Mouse (Mus musculus) macrophage (primary cell): ENCODE results near the gene Gstt4. TPM values are rescaled to one million over a fixed set of nuclear protein-coding genes. Genes with fewer than 3 reads are reported as not detected.
A peak's percentile ranks its signal among the peaks of the same experiment; 100 is the strongest.
"Not testable (repeated sequence)": the region's sequence is repeated elsewhere in the genome, so short reads cannot be mapped to it uniquely, and the experiment has no call there.

ENCODE experiments used
- H3K27ac ChIP-seq: fragments of 350-480 bp; formaldehyde crosslinking; 2 replicates; pipeline ENCODE4 v1.9.0; 2021
- H3K36me3 ChIP-seq: fragments of 350-480 bp; formaldehyde crosslinking; 2 replicates; pipeline ENCODE4 v1.9.0; 2021; ENCODE audit errors: inconsistent target
- H3K4me3 ChIP-seq: fragments of 350-480 bp; formaldehyde crosslinking; 2 replicates; pipeline ENCODE4 v1.9.0; 2021; ENCODE audit errors: inconsistent target
- H3K79me2 ChIP-seq: fragments of 350-480 bp; formaldehyde crosslinking; 2 replicates; pipeline ENCODE4 v1.9.0; 2021; ENCODE audit errors: inconsistent target
- WGBS: methylation state at CpG from one replicate; pipeline ENCODE4 v1.1.7; 2026; ENCODE audit warnings: inconsistent platforms; ENCODE audit not compliant: missing documents; 5-methylcytosine and 5-hydroxymethylcytosine counted together
- polyA plus RNA-seq: library from polyadenylated mRNA; stranded (reverse); fragments of 250-400 nt; gene quantifications from 3 replicates; pipeline ENCODE4 v1.2.4, GENCODE M21; 2018; ENCODE audit warnings: inconsistent platforms
- total RNA-seq, 78 experiments: library from RNA; depleted of rRNA; stranded (reverse); fragments of 250-400 nt; gene quantifications; 1 replicate in 9 of 78; 2 replicates in 24 of 78; 3 replicates in 43 of 78; 4 replicates in 2 of 78; pipeline ENCODE4 v1.2.4; 2018; ENCODE audit warnings: inconsistent platforms in 56 of 78

The Gstt4 gene
- total RNA-seq (2018; cell fraction: chromatin; rRNA removed), result 1 to 10 TPM in 3 of 26 experiments, not detected in 23; 1.1 to 2.5 (median 1.7) TPM
- total RNA-seq (2018; cell fraction: cytosol; rRNA removed), result 1 to 10 TPM in 6 of 26 experiments, under 1 TPM in 8, not detected in 12; 0.17 to 2.2 (median 0.84) TPM
- total RNA-seq (2018; cell fraction: nucleus; rRNA removed), result 1 to 10 TPM in 9 of 26 experiments, under 1 TPM in 4, not detected in 13; 0.60 to 3.2 (median 1.4) TPM
- not detected in 3 replicates for polyA plus RNA-seq

DNA sequence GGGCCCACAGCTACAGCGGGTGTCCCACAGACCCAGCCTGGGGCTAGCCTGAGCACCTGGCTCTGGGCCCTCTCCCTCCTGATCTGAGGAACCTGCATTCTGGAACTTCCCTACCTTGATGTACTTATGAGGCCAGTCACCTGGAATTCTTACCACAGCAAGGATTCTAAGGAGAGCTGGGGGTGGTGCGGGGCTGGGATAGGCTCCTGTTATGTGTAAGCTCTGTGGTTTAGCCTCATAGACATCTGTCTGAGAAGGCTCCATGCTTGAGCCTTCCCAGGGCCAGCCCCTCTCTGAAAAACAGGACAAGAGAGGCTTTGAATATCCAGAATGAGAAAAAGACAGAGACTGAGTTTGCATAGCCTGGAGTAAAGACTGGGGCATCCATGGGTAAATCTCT is at the start of gene Gstt4:
TSS of gene Gstt4 (minus strand) at position 101 of the 400 bp plus-strand sequence.
- H3K27ac ChIP-seq, result no peak within 1 kb of the TSS
- H3K4me3 ChIP-seq, result no peak within 1 kb of the TSS
- no peaks in the 10 kb centered on the region for H3K36me3 ChIP-seq
- 87% methylated on average over 2 of the region's 2 CpGs for WGBS
- H3K79me2 ChIP-seq, result no peaks in the 10 kb centered on the region

DNA sequence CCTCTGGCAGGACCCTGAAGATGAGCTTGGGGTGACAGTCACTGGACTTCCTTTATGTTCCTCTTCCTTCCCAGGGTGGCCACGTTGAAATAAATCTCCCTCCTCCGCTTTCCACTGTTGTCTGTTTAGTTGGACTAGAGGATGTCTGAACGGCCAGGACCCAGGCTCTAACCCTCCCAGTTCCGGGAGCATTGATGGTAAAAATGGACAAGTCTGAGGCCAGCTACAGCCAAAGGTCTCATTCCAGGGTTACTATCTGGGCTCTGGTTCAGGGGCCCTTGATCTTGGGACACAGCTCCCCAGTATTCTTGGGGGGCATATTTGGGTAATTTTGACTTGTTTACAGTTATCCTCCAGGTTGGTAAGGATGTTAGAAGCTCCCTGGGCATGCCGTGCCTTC is 39.2 kb upstream of the Gstt4 start:
- Histone ChIP-seq H3K4me3 (no peak overlapping the region), H3K36me3 (no peaks in the 10 kb centered on the region), H3K79me2 (no peaks in the 10 kb centered on the region), H3K27ac (no peak overlapping the region)
- WGBS, result 92% methylated on average over 5 of the region's 5 CpGs

DNA sequence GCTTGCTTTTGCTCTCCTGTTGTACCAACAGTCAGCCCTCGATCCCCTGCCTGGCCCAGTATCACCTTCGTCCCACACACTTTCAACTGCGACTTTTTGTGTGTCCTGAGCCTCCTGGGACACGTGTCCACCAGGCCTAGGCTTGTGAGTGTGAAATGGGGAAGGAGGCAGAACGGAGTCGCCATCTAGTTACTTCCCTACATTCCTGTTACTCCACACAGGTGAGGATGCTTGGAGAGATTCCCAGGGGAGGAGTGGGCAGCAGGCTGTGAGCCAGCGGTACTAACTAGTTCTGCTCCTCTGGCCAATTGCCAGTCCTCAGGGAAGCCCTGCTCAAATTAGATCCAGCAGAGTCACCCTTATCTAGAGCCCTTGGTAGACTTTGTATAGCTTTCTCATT is 38.4 kb upstream of the Gstt4 start:
- no peak overlapping the region for H3K27ac ChIP-seq
- 60% methylated on average over 7 of the region's 7 CpGs for WGBS
- H3K36me3 ChIP-seq, result no peaks in the 10 kb centered on the region
- H3K79me2 ChIP-seq, result no peaks in the 10 kb centered on the region
- no peak overlapping the region for H3K4me3 ChIP-seq

DNA sequence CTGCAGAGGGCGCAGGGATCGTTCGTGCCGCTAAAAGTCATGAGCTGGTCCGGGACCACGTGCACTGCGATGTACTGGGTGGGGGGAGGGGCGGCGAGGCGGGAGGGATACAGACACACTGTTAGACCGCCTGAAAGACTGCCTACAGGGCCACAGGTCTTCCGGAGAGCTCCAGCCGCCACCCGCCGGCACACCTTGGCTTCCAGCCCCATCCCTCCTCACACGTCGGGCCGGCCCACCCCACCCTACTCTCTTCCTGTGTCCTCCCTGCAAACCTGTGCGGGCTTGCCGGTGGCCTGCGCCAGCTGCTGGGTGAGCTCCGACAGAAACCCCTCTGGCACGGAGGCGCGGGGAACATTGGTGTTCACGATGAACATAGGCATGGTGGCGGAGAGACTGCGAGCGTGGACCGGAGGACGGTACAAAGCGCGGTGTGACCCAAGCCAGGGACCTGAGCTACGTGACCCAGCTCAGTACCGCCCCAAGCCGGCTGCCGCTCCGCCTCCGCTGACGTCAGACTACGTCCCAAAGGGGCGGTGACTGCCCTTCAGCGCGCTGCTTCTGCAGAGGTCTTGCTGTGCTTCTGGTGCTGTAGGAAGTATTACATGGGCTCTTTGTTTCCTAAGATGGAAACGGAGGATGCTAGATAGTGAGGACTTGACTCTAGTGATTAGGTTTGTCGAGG is 37.6 kb upstream of the Gstt4 start, which contains the start of gene Mif:
TSS of gene Mif (minus strand) at position 455 of the 685 bp plus-strand sequence.
- peak within 1 kb of the TSS; percentile 70 for H3K27ac ChIP-seq
- peak within 1 kb of the TSS; percentile 49 for H3K4me3 ChIP-seq
- H3K36me3 ChIP-seq, H3K79me2 ChIP-seq: not testable (repeated sequence)
- 1% methylated on average over 34 of the region's 46 CpGs for whole genome bisulfite sequencing

DNA sequence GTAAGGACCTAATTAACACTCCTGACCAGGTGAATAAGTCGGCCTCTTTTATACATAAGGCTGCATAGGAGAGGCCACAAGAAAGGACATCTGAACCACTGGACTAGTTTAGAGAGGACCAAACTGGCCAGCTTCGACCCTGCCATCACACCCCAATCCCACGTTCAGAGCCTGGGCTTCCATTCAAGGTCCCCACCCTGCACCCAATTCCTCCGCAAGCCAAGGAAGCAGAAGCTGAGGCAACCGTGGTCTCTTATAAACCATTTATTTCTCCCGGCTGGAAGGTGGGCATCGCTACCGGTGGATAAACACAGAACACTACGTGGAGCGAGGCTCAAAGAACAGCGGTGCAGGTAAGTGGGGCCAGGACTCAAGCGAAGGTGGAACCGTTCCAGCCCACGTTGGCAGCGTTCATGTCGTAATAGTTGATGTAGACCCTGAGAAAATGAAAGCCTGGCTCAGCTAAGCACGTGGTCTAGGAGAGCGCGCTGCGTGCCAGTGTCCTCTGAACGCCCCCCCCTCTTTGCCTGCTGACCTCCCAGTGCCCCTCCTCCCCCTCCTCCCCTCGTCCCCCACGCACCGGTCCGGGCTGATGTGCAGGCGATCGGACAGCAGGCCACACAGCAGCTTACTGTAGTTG is 36.9 kb upstream of the Gstt4 start:
- WGBS, result 4% methylated on average over 20 of the region's 27 CpGs
- H3K27ac ChIP-seq, result peak overlapping the region; percentile 70
- H3K4me3 ChIP-seq, result peak overlapping the region; percentile 49
- H3K36me3 ChIP-seq, result no peaks in the 10 kb centered on the region
- H3K79me2 ChIP-seq, result no peaks in the 10 kb centered on the region

DNA sequence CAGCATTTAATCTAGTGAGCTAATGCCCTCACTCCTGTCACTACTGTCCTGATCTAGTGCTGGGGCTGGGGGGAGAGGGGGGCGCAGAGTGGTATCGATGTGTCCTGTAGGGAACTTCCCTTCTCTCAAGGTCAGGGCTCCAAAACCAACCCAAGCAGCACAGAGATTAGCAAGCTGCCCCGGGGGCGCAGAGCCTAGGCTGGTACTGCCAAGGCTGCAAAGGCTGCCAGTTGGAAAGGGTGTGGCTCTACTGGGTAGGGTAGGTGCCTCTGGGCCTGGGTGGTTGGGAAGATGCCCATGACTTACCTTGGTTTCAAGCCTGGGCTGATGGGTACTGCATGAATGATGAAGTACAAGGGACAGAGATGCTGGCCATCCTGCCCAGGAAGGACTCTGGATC is 35.3 kb upstream of the Gstt4 start:
- H3K36me3 ChIP-seq, result no peaks in the 10 kb centered on the region
- H3K4me3 ChIP-seq, result no peak overlapping the region
- 94% methylated on average over 4 of the region's 4 CpGs for WGBS
- H3K79me2 ChIP-seq, result no peaks in the 10 kb centered on the region
- no peak overlapping the region for H3K27ac ChIP-seq

DNA sequence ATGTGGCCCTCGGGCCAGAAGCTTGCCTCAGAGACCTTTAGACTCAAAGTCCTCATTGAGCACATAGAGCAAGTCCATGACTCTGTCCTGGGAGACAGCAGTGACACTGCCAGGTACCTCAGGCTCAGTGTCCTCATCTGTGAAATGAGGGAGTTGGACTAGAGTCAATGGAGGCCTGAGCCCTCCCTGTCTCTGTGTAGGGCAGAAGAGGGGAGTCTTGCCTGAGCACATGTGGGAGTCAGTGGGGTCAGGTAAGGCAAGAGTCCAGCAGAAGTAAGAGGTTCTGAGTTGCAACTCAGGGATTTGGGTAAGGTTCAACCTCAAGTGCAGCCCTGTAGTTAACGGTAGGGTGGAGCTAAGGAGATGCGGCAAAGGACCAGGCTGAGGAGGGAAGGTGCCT is 34.6 kb upstream of the Gstt4 start:
- H3K36me3 ChIP-seq, result no peaks in the 10 kb centered on the region
- WGBS, result 96% methylated on average over 3 of the region's 3 CpGs
- no peaks in the 10 kb centered on the region for H3K79me2 ChIP-seq
- H3K27ac ChIP-seq, result no peak overlapping the region
- no peak overlapping the region for H3K4me3 ChIP-seq

DNA sequence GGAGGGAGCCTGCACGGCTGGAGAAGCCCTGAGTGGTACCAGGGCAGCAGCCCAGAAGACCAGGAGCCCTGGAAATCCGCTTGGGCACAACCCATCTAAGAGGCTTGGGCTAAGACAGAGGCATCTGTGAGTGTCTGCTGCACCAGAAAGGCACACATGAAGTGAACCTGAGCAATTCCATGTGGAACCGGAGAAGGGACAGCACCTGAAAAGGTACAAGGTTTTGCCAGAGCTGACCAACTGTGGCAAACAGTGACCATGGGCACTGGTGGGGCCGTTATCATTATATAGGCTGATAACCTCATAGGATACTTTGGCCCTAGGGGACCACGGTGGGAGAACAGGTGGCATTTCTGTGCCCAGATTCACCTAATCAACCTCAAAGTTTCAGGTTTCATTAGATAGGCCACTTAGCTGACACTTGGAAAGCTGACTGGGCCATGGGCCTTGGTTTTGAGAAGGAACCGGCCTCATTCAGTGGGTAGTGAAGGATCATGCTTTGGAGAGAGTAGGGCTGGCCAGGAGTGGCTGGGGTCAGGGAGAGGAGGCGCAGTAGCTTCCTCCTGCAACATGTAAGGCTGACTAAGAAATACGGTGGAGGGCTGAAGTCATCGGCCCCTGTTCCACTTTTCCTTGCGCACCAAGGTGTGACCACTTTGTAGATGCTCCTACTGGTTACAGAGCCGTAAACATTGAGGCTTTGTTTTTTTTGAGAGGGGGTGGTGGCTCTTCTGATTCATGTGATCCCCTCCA is 34.0 kb upstream of the Gstt4 start:
- no peak overlapping the region for H3K4me3 ChIP-seq
- no peak overlapping the region for H3K27ac ChIP-seq
- H3K36me3 ChIP-seq, result no peaks in the 10 kb centered on the region
- no peaks in the 10 kb centered on the region for H3K79me2 ChIP-seq
- WGBS, result 88% methylated on average over 11 of the region's 11 CpGs

DNA sequence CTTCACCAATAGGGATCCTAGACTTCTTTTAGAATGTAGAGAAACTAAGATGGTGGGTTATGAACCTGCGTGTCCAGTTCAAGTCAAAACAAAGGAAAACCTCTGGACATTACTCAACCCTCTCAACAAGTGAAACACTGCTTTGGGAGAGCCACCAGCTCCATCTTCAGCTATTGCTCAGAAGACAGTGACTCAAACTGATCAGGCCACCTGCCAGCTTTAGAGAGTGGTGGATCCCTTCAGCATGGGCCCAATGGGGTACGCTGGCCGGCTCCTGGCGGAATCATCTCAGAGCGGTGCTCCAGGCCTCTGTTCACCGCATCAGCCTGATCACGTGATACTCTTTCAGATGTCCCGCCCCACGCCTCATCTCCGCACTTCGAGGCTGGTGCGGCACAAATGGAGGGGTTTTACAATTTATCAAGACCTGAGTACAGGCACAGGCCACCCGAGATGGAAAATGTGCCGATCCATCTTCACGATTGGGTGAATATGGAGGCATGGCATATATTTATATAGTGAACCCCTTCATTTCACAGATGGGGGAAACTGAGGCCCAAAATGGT is 33.2 kb upstream of the Gstt4 start:
- no peaks in the 10 kb centered on the region for H3K36me3 ChIP-seq
- no peaks in the 10 kb centered on the region for H3K79me2 ChIP-seq
- 95% methylated on average over 15 of the region's 15 CpGs for WGBS
- no peak overlapping the region for H3K27ac ChIP-seq
- H3K4me3 ChIP-seq, result no peak overlapping the region

DNA sequence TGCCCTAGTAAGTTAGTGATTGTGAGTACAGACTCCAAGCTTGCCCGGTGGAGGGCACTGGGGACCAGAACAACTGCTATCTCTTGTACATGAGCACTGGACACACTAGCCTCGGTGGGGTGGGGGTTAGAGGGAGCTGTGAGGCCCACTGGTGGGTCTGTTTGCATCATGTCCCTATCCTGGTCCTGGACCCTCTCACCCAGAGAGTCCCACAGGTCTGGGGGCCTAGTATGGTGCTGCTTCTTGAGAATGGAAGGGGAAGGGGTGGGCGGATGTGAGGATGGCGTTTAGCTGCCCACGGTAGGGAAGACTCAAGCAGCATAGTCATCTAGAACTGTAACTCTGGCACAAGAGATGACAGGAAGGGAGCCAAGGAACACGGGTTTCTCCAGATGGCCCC is 32.4 kb upstream of the Gstt4 start:
- no peaks in the 10 kb centered on the region for H3K36me3 ChIP-seq
- H3K27ac ChIP-seq, result no peak overlapping the region
- WGBS, result 81% methylated on average over 6 of the region's 6 CpGs
- no peaks in the 10 kb centered on the region for H3K79me2 ChIP-seq
- no peak overlapping the region for H3K4me3 ChIP-seq

DNA sequence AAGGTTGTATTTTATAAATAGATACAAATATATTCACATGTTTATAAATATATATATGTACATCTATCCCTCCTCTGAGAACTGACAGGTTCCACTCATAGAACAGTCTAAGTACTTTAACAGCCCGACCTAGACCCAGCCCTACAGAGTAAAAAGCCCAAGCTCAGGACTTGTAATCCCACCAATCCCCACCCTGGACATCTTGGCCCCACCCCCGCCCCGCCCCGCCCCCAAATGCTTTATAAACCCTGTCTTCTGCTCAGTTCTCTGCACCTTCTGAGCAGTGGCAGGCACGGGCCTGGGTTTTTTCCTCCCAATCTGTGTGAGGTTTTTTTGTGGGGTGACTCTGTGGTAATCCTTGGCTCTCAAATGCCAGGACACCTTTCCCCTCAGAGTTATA is 31.8 kb upstream of the Gstt4 start:
- 68% methylated on average over 5 of the region's 5 CpGs for WGBS
- Histone ChIP-seq H3K36me3 (no peaks in the 10 kb centered on the region), H3K79me2 (no peaks in the 10 kb centered on the region), H3K27ac (no peak overlapping the region), H3K4me3 (no peak overlapping the region)

DNA sequence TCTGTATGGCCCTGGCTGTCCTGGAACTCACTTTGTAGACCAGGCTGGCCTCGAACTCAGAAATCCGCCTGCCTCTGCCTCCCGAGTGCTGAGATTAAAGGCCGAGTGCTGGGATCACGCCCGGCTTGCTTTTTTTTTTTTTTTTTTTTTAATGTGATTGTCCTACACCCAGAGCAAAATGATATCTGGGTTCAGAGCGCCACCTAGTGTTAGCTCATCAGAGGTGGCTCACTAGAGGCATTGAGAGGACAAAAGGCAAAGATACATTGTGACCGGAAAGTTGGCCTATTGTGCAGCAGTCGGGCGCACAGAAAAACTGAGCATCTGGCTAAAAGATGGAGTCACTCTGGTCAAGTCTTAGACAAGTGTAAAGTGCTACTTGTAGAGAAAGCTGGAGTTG is 31.1 kb upstream of the Gstt4 start:
- Histone ChIP-seq H3K79me2 (no peaks in the 10 kb centered on the region), H3K36me3 (no peaks in the 10 kb centered on the region), H3K4me3 (no peak overlapping the region), H3K27ac (no peak overlapping the region)
- 42% methylated on average over 9 of the region's 10 CpGs for WGBS

DNA sequence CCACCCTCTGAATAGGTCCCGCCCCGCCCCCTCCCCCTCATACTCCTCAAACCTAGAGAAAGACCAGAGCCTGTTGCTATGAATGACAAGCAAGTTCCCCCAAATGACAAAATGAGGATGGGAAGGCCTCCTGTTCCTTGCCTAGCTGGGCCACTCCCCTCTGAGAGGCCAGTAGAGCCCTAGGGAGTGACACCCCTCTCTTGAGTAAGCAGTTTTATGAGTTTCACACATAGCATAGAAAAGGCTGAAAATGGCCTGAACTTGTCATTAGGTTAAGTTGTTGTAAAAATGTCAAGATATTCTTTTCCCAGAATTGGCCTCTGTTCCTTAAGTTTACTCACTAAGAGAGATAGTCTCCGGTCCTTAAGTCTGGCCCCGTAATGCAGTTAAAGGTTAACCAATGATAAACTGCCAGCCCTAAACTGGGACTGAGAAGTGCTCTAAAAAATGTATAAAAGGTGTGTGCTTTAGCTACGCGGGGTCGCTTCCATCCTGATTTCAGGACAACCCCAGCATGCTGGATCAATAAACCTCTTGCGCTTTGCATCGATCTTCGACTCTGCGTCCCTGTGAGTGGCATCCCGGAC is 30.3 kb upstream of the Gstt4 start:
- WGBS, result 92% methylated on average over 11 of the region's 12 CpGs
- Histone ChIP-seq H3K79me2 (no peaks in the 10 kb centered on the region), H3K36me3 (no peaks in the 10 kb centered on the region), H3K27ac (no peak overlapping the region), H3K4me3 (no peak overlapping the region)

DNA sequence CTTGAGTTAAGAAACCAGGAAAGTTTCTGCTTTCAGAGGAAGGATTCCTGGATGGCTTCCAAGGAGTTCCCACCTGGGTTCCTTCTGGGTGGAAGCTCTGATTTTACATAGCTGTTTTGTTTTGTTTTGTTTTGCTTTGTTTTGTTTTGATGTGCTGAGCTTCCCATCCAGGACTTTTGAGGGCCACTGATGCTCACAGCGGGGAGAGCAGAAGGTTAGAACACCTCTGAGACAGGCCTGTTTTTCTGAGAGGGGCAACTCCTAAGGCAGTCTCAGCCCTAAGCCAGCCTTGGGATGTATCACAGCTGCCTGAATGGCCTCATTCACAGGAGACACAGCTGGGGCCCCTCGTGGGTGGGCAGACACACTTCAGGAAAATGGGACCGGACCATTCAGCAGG is 29.3 kb upstream of the Gstt4 start:
- 79% methylated on average over 3 of the region's 3 CpGs for WGBS
- H3K36me3 ChIP-seq, result no peaks in the 10 kb centered on the region
- H3K27ac ChIP-seq, result no peak overlapping the region
- H3K79me2 ChIP-seq, result no peaks in the 10 kb centered on the region
- no peak overlapping the region for H3K4me3 ChIP-seq
